Mouse (Mus musculus): ENCODE measurements around the gene Gm21775. TPM values are rescaled to one million over a fixed set of nuclear protein-coding genes. Genes with fewer than 3 reads are reported as not detected.
"Not testable (repeated sequence)": the region's sequence is repeated elsewhere in the genome, so short reads cannot be mapped to it uniquely, and the experiment has no call there.

The Gm21775 gene
- total RNA-seq (2022): not detected

- DNase-seq: not testable (repeated sequence)
Observed at GRCm38 (mm10) chrY:10553153-10553552, at the start of gene Gm21775. TSS of gene Gm21775 (plus strand) at chrY:10553453.

- not testable (repeated sequence) for DNase-seq
Observed at GRCm38 (mm10) chrY:10535942-10536341, 17.3 kb upstream of the Gm21775 start, which contains the start of gene Gm20737. TSS of gene Gm20737 (minus strand) at chrY:10536042.

Other genes with a start within 250 kb of the Gm21775 start
- not detected for gene Gm20834, start 228.9 kb upstream of the Gm21775 start, total RNA-seq (2022)
- gene Gm28510, start 140.7 kb upstream of the Gm21775 start, total RNA-seq (2022): not detected
- not detected for gene Gm20737, start 17.4 kb upstream of the Gm21775 start, total RNA-seq (2022)
- gene Gm21900, start 62.9 kb downstream of the Gm21775 start, total RNA-seq (2022): not detected
- not detected for gene Gm20777, start 199.0 kb downstream of the Gm21775 start, total RNA-seq (2022)

All from adrenal gland, adult 8-10 months (tissue).